Mouse (Mus musculus) hindbrain, embryonic 10.5 days (tissue): ENCODE data around the gene Dse. TPM values are rescaled to one million over a fixed set of nuclear protein-coding genes. Genes with fewer than 3 reads are reported as not detected.

Experiments used
- DNase-seq: peaks from one replicate; pipeline ENCODE4 v3.0.0-alpha.2; 2017; ENCODE audit warnings: low spot score
- H3K27ac ChIP-seq: fragments of 300-500 bp; sonication (generic); 2 replicates; pipeline ENCODE4 v1.5.1; 2016; ENCODE audit warnings: mild to moderate bottlenecking, moderate library complexity
- H3K27me3 ChIP-seq: fragments of 300-500 bp; sonication (generic); 2 replicates; pipeline ENCODE4 v1.6.1; 2016; ENCODE audit warnings: mild to moderate bottlenecking; ENCODE audit not compliant: poor library complexity, insufficient read depth, severe bottlenecking
- H3K36me3 ChIP-seq: fragments of 300-500 bp; sonication (generic); 2 replicates; pipeline ENCODE4 v1.6.1; 2016; ENCODE audit warnings: mild to moderate bottlenecking, moderate library complexity
- H3K4me1 ChIP-seq: fragments of 300-500 bp; sonication (generic); replicated peaks from 2 replicates; pipeline ENCODE4 v1.6.1; 2016; ENCODE audit warnings: mild to moderate bottlenecking
- H3K4me3 ChIP-seq: fragments of 300-500 bp; sonication (generic); 2 replicates; pipeline ENCODE4 v1.5.1; 2016; ENCODE audit warnings: mild to moderate bottlenecking, moderate library complexity
- H3K9me3 ChIP-seq: fragments of 300-500 bp; sonication (generic); 2 replicates; pipeline ENCODE4 v1.6.1; 2016; ENCODE audit warnings: mild to moderate bottlenecking, moderate library complexity
- WGBS: fragments of 180-500 bp; shearing (Covaris S2); methylation state at CpG from one replicate; pipeline ENCODE4 v1.1.7; 2016; 5-methylcytosine and 5-hydroxymethylcytosine counted together
- polyA plus RNA-seq: library from polyadenylated mRNA; unstranded; fragments of >200 nt; fragmentation: Nextera tagmentation; extraction: Ambion mirVana; gene quantifications from 2 replicates; pipeline ENCODE4 v1.2.1, GENCODE M21; 2016

The Dse gene
- polyA plus RNA-seq, 1 experiment from 2014 or later = 18.4 TPM

DNA sequence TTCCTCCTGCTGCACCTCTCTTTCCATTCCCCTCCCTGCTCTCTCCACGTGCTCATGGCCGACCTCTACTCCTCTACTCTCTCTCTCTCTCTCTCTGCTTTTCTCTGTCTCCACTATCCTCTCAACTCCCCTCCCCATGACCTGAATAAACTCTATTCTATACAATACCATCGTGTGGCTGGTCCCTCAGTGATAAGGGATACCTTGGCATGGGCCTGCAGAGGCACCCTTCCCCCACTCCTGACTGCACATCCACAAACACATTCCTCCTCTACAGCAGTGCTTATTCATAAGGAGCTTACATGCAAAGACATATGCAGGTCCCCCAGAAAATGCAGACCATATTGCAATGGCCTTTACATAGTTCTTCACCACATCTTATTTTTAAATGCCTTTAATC is 16.1 kb upstream of the Dse start:
- no peak overlapping the region for H3K27ac ChIP-seq
- no peak overlapping the region for H3K4me3 ChIP-seq
- no peaks in the 10 kb centered on the region for H3K27me3 ChIP-seq
- 49% methylated on average over 3 of the region's 3 CpGs for WGBS
- H3K36me3 ChIP-seq = no peaks in the 10 kb centered on the region
- DNase-seq = no peak
- H3K9me3 ChIP-seq = no peaks in the 10 kb centered on the region
- H3K4me1 ChIP-seq = no peaks in the 10 kb centered on the region

DNA sequence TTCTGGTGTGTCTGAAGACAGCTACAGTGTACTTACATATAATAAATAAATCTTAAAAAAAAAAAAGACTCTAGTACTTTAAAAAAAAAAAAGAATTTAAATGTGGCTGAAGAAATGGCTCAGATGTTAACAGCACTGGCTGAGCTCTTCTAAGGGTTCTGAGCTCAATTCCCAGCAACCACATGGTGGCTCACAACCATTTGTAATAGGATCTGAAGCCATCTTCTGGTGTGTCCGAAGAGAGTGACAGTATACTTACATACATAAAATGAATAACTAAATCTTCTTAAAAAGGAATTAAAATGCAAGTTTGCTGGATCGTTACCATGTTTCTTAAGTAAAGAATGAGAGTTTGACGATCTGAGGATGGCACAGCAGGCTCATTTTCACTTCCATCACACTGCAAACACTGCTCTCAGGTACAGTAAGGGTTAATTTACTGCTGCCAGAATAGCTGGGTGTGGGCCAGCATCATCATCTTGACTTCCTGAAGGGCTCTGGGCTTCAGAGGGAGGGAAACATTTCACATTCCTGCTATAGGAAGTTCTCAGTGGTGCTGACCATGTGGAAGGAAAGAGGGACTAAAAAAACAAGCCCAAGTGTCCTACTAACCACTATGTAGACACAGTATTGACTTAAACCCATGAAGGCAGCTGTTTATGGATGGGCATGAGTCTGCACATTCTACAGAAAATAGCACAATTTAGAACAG is 14.6 kb upstream of the Dse start:
- 70% methylated on average over 3 of the region's 3 CpGs for WGBS

DNA sequence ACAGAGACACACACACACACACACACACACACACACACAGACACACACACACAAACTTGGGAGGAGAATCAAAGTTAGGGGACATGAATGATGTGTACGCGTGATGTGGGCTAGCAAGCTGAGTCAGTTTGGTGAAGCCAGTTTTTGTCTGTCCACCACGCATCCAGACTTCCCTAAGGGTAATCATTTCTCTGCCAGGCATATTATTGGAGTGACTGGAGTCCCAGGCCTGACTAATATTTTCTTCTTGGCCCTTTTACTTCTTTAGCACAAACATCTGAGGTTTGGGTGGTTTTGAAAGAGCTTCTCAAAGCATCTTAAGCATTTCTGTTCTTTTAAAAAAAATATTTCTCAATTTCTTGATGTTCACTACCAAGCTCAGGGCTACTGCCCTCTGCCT is 10.7 kb upstream of the Dse start:
- H3K36me3 ChIP-seq = no peaks in the 10 kb centered on the region
- no peaks in the 10 kb centered on the region for H3K4me1 ChIP-seq
- no peak overlapping the region for H3K27ac ChIP-seq
- DNase-seq = no peak
- H3K27me3 ChIP-seq = no peaks in the 10 kb centered on the region
- no peak overlapping the region for H3K4me3 ChIP-seq
- no peaks in the 10 kb centered on the region for H3K9me3 ChIP-seq
- WGBS = 95% methylated on average over 3 of the region's 3 CpGs

More for the DNA sequence above, 14.6 kb upstream of the Dse start:
- no peak for DNase-seq
- Histone ChIP-seq H3K4me1 (no peaks in the 10 kb centered on the region), H3K9me3 (no peaks in the 10 kb centered on the region), H3K36me3 (no peaks in the 10 kb centered on the region), H3K27me3 (no peaks in the 10 kb centered on the region), H3K4me3 (no peak overlapping the region), H3K27ac (no peak overlapping the region)

DNA sequence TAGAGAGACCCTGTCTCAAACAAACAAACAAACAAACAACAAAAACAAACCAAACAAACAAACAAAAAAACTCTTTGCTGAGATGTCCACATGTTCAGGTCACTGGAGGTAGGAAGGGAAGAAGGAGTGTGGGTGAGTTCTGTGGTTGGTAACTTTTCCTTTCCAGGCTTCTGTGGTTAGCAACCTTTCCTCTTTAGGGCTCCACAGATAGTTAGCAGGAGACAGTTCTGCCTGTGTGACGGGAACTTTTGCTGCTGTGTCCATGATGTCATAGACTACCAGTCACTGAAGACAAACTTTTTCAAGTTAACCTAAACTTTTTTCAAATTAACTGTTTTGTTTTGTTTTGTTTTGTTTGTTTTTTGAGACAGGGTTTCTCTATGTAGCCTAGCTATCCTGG is 8.2 kb upstream of the Dse start:
- Histone ChIP-seq H3K4me3 (no peak overlapping the region), H3K27me3 (no peaks in the 10 kb centered on the region), H3K36me3 (no peaks in the 10 kb centered on the region), H3K9me3 (no peaks in the 10 kb centered on the region), H3K27ac (no peak overlapping the region), H3K4me1 (no peaks in the 10 kb centered on the region)
- no peak for DNase-seq
- WGBS = 92% methylated on average over 1 of the region's 1 CpGs

DNA sequence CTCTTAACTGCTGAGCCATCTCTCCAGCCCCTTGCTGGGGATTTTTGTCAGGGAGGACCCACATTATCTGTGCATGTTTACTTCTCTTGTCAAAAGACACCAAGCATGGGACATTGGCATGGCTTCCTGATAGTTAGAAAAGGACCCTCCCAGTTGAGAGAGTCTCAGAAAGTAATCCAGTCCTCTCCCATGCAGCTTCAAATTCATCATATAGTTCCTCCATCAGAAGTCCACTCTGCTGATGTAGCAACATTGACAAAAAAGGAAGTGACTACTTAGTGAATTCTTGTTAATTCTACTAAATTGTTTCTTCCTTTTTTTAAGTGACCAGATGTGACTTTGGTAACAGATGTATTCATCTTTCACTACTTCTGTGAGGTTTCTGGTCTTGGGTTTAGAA is 2.4 kb upstream of the Dse start:
- Histone ChIP-seq H3K27me3 (no peaks in the 10 kb centered on the region), H3K27ac (no peak overlapping the region), H3K36me3 (no peaks in the 10 kb centered on the region), H3K9me3 (no peaks in the 10 kb centered on the region), H3K4me3 (no peak overlapping the region), H3K4me1 (peaks cover 7% of the 10 kb centered on the region; the same call in 1 of the 2 replicates)
- no peak for DNase-seq

DNA sequence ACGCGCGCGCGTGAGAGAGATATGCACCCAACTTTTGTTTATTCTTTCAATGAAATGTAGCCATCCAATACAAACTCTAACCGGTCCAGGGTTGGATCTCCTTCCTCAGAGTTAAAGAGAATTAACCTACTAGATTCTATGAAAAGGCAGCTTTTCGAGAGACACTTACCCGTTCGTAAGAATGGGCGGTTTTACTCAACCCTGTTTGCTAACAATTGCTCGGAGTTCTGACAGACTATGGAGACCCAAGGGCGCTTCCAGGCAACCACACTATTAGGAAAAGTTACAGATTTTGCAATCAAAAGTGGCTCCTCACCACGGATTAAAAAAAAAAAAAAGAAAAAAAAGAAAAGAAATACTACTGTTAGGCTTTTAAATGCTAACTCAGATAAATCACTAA is 516 bp upstream of the Dse start:
- H3K36me3 ChIP-seq = no peaks in the 10 kb centered on the region
- H3K4me1 ChIP-seq = peaks cover 7% of the 10 kb centered on the region; the same call in 1 of the 2 replicates
- H3K27me3 ChIP-seq = no peaks in the 10 kb centered on the region
- no peak for DNase-seq
- H3K27ac ChIP-seq = peak overlapping the region; percentile 96
- H3K4me3 ChIP-seq = peak overlapping the region; percentile 87
- WGBS = 2% methylated on average over 13 of the region's 13 CpGs
- no peaks in the 10 kb centered on the region for H3K9me3 ChIP-seq

DNA sequence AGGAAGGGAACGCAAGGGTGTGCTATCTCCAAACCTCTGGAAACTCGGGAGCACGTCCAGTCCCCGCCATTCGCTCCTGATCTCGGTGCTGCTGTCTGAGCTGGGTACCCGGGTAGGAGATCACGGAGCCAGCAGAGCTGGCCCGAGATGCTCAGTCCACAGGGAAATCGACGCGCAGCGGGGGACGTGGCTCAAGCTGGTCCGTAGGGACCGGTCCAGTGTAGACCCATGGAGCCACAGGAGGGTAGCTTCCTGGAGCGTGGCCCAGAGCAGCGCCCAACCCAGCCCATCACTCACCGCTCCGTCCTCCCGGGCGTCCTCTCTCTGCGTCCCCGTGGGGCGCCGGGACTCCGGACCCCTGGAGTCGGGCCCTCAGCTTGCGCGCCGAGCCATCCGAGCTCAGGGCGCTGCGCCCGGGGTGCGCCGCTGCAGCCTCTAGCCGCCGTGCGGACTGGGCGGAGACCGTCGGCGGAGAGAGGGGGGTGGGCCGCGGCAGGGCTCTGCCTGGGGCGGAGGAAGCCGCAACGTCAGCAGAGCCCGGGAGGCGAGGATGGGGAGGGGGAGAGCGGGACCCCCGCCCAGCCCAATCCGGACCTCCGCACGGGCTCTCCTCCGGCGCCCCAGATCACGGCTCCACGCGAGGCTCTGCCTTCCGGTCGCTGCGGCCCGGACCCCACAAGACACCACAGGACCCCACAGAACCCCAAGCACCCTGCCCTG is 572 bp downstream of the Dse start:
- peak overlapping the region; percentile 96 for H3K27ac ChIP-seq
- H3K4me3 ChIP-seq = peak overlapping the region; percentile 87
- no peaks in the 10 kb centered on the region for H3K27me3 ChIP-seq
- DNase-seq = peak; percentile 83
- H3K4me1 ChIP-seq = peaks cover 7% of the 10 kb centered on the region; the same call in 1 of the 2 replicates
- H3K36me3 ChIP-seq = no peaks in the 10 kb centered on the region
- H3K9me3 ChIP-seq = no peaks in the 10 kb centered on the region
- under 1% methylated on average over 65 of the region's 65 CpGs for WGBS

DNA sequence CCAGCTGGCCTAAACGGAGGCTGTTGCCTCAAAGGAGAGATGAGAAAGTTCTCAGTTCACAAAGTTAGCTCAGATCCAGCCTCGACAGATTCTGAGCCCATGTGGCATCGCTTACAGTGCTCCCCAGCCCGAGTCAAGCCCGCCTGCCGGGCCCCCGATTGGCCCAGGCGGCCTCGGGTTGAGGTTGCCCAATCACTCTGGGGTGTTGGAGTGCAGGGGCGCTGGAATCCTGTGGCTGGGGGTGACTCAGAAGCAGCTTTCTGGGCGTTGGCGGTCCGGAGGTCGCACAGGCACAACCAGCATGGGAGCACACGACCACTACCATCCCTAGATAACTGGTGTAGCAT is 1.1 kb downstream of the Dse start:
- Histone ChIP-seq H3K9me3 (no peaks in the 10 kb centered on the region), H3K27me3 (no peaks in the 10 kb centered on the region), H3K4me3 (peak overlapping the region; percentile 87), H3K4me1 (peaks cover 7% of the 10 kb centered on the region; the same call in 1 of the 2 replicates), H3K36me3 (no peaks in the 10 kb centered on the region), H3K27ac (peak overlapping the region; percentile 96)
- no peak for DNase-seq
- 0% methylated on average over 15 of the region's 15 CpGs for WGBS

DNA sequence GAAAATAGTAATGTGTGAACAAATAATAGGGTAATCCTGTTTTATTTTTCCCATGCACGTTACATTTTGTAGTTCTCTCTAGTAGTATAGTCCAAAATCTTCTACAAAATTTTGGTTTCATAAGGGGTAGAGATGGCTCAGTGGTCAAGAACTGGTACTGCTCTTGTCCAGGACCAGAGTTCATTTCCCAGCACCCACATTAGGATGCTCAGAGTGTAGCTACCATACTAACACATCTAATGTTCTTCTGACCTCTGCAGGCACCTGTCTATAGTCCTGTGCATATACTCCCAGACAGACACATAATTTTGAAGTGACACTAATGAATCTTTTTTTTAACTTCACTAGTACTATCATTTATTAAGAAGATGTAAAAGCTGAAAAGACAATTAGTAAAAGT is 1.7 kb downstream of the Dse start:
- no peak for DNase-seq
- Histone ChIP-seq H3K27me3 (no peaks in the 10 kb centered on the region), H3K4me3 (peak overlapping the region; percentile 87; the same call in 1 of the 2 replicates), H3K27ac (no peak overlapping the region), H3K9me3 (no peaks in the 10 kb centered on the region), H3K36me3 (no peaks in the 10 kb centered on the region), H3K4me1 (peaks cover 7% of the 10 kb centered on the region; the same call in 1 of the 2 replicates)
- WGBS = 94% methylated on average over 1 of the region's 1 CpGs

DNA sequence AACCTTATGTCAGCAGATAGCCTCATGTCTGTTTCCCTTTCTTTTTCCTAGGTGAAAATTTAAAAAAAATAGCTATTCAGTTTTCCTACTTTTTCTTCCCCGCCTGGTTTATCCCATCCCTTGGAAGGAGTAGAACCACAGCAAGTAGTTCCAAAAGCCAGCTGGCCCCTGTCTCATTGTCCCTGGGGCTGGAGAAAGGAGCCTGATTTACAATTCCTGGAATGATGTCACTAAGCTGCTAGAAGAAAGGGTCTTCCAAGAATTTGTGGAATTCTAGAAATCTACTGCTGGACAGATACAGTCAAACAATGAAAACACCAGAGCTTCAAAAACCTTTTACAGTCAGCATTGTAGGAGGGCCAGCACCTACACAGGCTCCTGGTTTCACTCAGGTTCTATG is 6.8 kb downstream of the Dse start:
- no peak overlapping the region for H3K4me3 ChIP-seq
- H3K27ac ChIP-seq = no peak overlapping the region
- H3K36me3 ChIP-seq = peaks cover 6% of the 10 kb centered on the region; the same call in 1 of the 2 replicates
- no peak for DNase-seq
- H3K9me3 ChIP-seq = 0 out of 2 replicates have a peak, but pooled peaks cover 4% of the 10 kb centered on the region
- no peaks in the 10 kb centered on the region for H3K4me1 ChIP-seq
- WGBS = 86% methylated on average over 1 of the region's 1 CpGs
- H3K27me3 ChIP-seq = no peaks in the 10 kb centered on the region

DNA sequence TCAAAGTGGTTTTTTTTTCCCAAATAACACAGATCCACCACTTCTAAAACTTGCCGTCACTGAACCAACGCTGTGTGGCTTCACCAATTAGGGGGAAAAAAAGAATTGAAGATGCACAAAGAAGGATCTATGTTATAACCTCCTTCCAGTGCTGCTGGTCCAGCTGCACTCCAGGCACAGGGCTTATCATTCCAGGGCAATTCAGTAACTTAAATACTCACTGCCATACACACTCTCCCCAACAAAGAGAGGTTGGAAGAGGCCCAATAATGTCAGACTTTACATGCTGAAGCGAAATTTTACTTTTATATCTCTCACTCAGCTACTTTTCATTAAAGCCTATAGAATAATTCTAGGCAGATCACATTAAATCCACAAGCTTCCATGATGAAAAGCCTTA is 8.9 kb downstream of the Dse start:
- H3K4me3 ChIP-seq = no peak overlapping the region
- H3K9me3 ChIP-seq = 0 out of 2 replicates have a peak, but pooled peaks cover 4% of the 10 kb centered on the region
- no peak for DNase-seq
- H3K27me3 ChIP-seq = no peaks in the 10 kb centered on the region
- H3K27ac ChIP-seq = no peak overlapping the region
- peaks cover 7% of the 10 kb centered on the region; the same call in 1 of the 2 replicates for H3K36me3 ChIP-seq
- 82% methylated on average over 3 of the region's 3 CpGs for WGBS
- H3K4me1 ChIP-seq = no peaks in the 10 kb centered on the region

DNA sequence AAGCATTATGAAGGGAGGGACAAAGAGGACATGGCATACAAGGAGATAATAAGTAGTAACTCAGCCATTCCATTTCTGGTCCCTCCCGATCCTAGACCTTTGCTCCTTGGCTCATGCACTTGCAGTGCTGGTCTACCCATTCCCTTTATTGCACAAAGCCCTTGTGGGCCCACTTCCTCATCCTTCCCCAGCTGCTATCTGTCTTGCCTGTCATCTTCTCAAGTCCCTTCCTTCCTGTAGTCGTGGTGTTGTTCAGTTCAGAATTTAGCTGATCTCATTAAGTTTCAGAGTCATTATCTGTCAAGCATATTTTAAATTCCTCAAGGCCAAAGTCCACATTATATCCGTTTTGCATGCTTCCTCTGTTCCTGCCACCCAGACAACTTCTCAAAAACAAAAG is 9.5 kb downstream of the Dse start:
- H3K4me1 ChIP-seq = no peaks in the 10 kb centered on the region
- no peaks in the 10 kb centered on the region for H3K27me3 ChIP-seq
- no peak for DNase-seq
- H3K36me3 ChIP-seq = peaks cover 9% of the 10 kb centered on the region; the same call in 1 of the 2 replicates
- WGBS = 68% methylated on average over 3 of the region's 3 CpGs
- no peak overlapping the region for H3K4me3 ChIP-seq
- no peak overlapping the region for H3K27ac ChIP-seq
- H3K9me3 ChIP-seq = 0 out of 2 replicates have a peak, but pooled peaks cover 4% of the 10 kb centered on the region

DNA sequence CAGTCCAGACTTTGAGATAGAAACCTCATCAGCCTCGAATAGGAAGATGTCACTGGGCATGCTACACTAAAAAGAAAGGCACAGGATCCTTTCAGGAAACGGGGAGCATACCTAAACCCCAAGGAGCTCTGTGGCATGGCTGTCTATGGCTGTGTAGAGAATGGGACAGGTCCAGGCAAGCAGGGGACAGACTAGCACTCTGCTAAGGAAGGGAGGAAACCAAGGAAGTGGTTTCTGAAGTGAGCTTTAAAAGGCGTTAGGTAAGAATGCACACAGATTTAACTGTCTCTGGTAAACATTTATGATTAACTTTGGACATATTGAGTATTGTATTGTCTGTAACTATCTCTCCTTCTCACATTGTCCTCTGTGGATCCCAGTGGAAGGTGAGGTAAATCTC is 10.2 kb downstream of the Dse start:
- Histone ChIP-seq H3K4me1 (no peaks in the 10 kb centered on the region), H3K9me3 (0 out of 2 replicates have a peak, but pooled peaks cover 4% of the 10 kb centered on the region), H3K27me3 (no peaks in the 10 kb centered on the region), H3K27ac (no peak overlapping the region), H3K4me3 (no peak overlapping the region), H3K36me3 (peaks cover 9% of the 10 kb centered on the region; the same call in 1 of the 2 replicates)
- DNase-seq = no peak
- WGBS = 83% methylated on average over 3 of the region's 3 CpGs
